Mouse (Mus musculus) ES-E14 (cell line): Measurements from ENCODE around the gene Map2k6. TPM values are rescaled to one million over a fixed set of nuclear protein-coding genes. Genes with fewer than 3 reads are reported as not detected.
A peak's percentile ranks its signal among the peaks of the same experiment; 100 is the strongest.

Source experiments
- DNase-seq: peaks from one replicate; pipeline ENCODE4 v3.0.0-alpha.2; 2013; ENCODE audit warnings: low read depth, low spot score
- H3K27ac ChIP-seq: 2 replicates; pipeline ENCODE4 v1.5.1; 2012; ENCODE audit warnings: low read depth, mild to moderate bottlenecking, low read length, moderate library complexity, mixed read lengths; ENCODE audit not compliant: poor library complexity, insufficient read depth, severe bottlenecking
- H3K36me3 ChIP-seq: 2 replicates; pipeline ENCODE4 v1.6.1; 2012; ENCODE audit warnings: mild to moderate bottlenecking, low read length, moderate library complexity, mixed read lengths; ENCODE audit not compliant: control insufficient read depth, poor library complexity, insufficient read depth, severe bottlenecking
- H3K4me1 ChIP-seq, 2 experiments: fragments of 150-350 bp in 1 of 2; sonication (generic) in 1 of 2; 2 replicates each; pipeline ENCODE4 v1.6.1; 2012; ENCODE audit warnings: low read length in 2 of 2, mild to moderate bottlenecking in 1 of 2, mixed read lengths in 1 of 2; ENCODE audit not compliant: control insufficient read depth in 2 of 2, insufficient read depth in 2 of 2, poor library complexity in 1 of 2
- H3K4me3 ChIP-seq, 2 experiments: fragments of 150-350 bp in 1 of 2; sonication (generic) in 1 of 2; 2 replicates each; pipeline ENCODE4 v1.5.1; 2012; ENCODE audit warnings: low read length in 2 of 2, low read depth in 1 of 2, mild to moderate bottlenecking in 1 of 2, mixed read lengths in 1 of 2; ENCODE audit not compliant: insufficient read depth in 1 of 2, poor library complexity in 1 of 2, severe bottlenecking in 1 of 2
- H3K9ac ChIP-seq: 2 replicates; pipeline ENCODE4 v1.6.1; 2012; ENCODE audit warnings: low read depth, mild to moderate bottlenecking, low read length, mixed read lengths; ENCODE audit not compliant: poor library complexity, insufficient read depth, severe bottlenecking
- H3K9me3 ChIP-seq: fragments of 150-350 bp; sonication (generic); 2 replicates; pipeline ENCODE4 v1.6.1; 2012; ENCODE audit warnings: low read depth, mild to moderate bottlenecking, low read length; ENCODE audit not compliant: control insufficient read depth, insufficient read depth
- CHD2 ChIP-seq: IDR thresholded peaks from 2 replicates; pipeline ENCODE4 v1.6.1; 2014; ENCODE audit warnings: mild to moderate bottlenecking, low read depth, low read length, inconsistent platforms
- HCFC1 ChIP-seq: IDR thresholded peaks from 2 replicates; pipeline ENCODE4 v1.6.1; 2012; ENCODE audit warnings: low read length, inconsistent platforms, borderline replicate concordance; ENCODE audit not compliant: insufficient read depth
- MAFK ChIP-seq: IDR thresholded peaks from 2 replicates; pipeline ENCODE4 v1.6.1; 2014; ENCODE audit warnings: mild to moderate bottlenecking, low read depth, low read length, inconsistent platforms; ENCODE audit not compliant: insufficient read depth
- ZC3H11A ChIP-seq: IDR thresholded peaks from 2 replicates; pipeline ENCODE4 v1.6.1; 2012; ENCODE audit warnings: low read depth, mild to moderate bottlenecking, inconsistent platforms, low read length, borderline replicate concordance
- ZNF384 ChIP-seq: IDR thresholded peaks from 2 replicates; pipeline ENCODE4 v1.6.1; 2012; ENCODE audit warnings: low read depth, low read length, inconsistent platforms
- in situ Hi-C, 2 experiments: fragments of 600-800 bp; cut with MboI; formaldehyde crosslinking; loops; one replicate each; pipeline ENCODE4 v1.15.1; 2025; ENCODE audit warnings: low sequenced_read_pairs in 2 of 2, inconsistent platforms in 1 of 2; ENCODE audit not compliant: unreplicated experiment in 2 of 2
- total RNA-seq: library from RNA; depleted of rRNA; stranded (reverse); fragments of 300-350 nt; gene quantifications from 2 replicates; pipeline ENCODE4 v1.2.3, GENCODE M21; 2012

The Map2k6 gene
- total RNA-seq, 1 experiment, result 9.8 TPM

GRCm38 (mm10) chr11:110399240-110400150 lies 573 bp downstream of the Map2k6 start:
- H3K4me1 ChIP-seq, result peaks cover 2 to 7% of the 10 kb centered on the region in 2 experiments; a peak in 3 of 4 replicates
- peak overlapping the region; percentile 38; the same call in 1 of the 2 replicates for H3K9ac ChIP-seq
- in situ Hi-C loops, result no loop called here
- H3K36me3 ChIP-seq, result no peaks in the 10 kb centered on the region
- H3K27ac ChIP-seq, result no peak overlapping the region
- no peak for TF ChIP-seq CHD2
- no peak for TF ChIP-seq HCFC1
- TF ChIP-seq MAFK, result no peak
- TF ChIP-seq ZNF384, result no peak
- no peak for TF ChIP-seq ZC3H11A
- no peak for DNase-seq
- H3K4me3 ChIP-seq, result peak overlapping the region; percentile 64 to 85
- no peaks in the 10 kb centered on the region for H3K9me3 ChIP-seq

- no peak overlapping the region for H3K9ac ChIP-seq
- H3K4me3 ChIP-seq, result no peak overlapping the region
Measured at GRCm38 (mm10) chr11:110400283-110400682, 1.4 kb downstream of the Map2k6 start.

GRCm38 (mm10) chr11:110402671-110403070 lies 3.7 kb downstream of the Map2k6 start:
- Histone ChIP-seq H3K9me3 (no peaks in the 10 kb centered on the region), H3K4me1 (peaks cover under 1 to 4% of the 10 kb centered on the region in 2 experiments; a peak in 3 of 4 replicates), H3K4me3 (no peak overlapping the region), H3K9ac (no peak overlapping the region), H3K27ac (no peak overlapping the region), H3K36me3 (no peaks in the 10 kb centered on the region)
- no peak for TF ChIP-seq MAFK
- no peak for TF ChIP-seq ZC3H11A
- no peak for TF ChIP-seq ZNF384
- no peak for TF ChIP-seq CHD2
- TF ChIP-seq HCFC1, result no peak
- in situ Hi-C loops, result no loop called here
- no peak for DNase-seq

More at GRCm38 (mm10) chr11:110400283-110400682, 1.4 kb downstream of the Map2k6 start:
- Histone ChIP-seq H3K9me3 (no peaks in the 10 kb centered on the region), H3K27ac (no peak overlapping the region), H3K36me3 (no peaks in the 10 kb centered on the region), H3K4me1 (peaks cover 2 to 7% of the 10 kb centered on the region in 2 experiments; a peak in 3 of 4 replicates)
- in situ Hi-C loops, result no loop called here
- TF ChIP-seq HCFC1 (no peak), ZC3H11A (no peak), ZNF384 (no peak), MAFK (no peak), CHD2 (no peak)
- DNase-seq, result no peak

GRCm38 (mm10) chr11:110403602-110404001 lies 4.7 kb downstream of the Map2k6 start:
- H3K9ac ChIP-seq, result no peak overlapping the region
- in situ Hi-C loops, result no loop called here
- peaks cover 0 to 2% of the 10 kb centered on the region in 2 experiments; a peak in 1 of 4 replicates for H3K4me1 ChIP-seq
- no peak for DNase-seq
- no peak for TF ChIP-seq HCFC1
- TF ChIP-seq ZNF384, result no peak
- H3K36me3 ChIP-seq, result no peaks in the 10 kb centered on the region
- no peak overlapping the region for H3K4me3 ChIP-seq
- no peaks in the 10 kb centered on the region for H3K9me3 ChIP-seq
- H3K27ac ChIP-seq, result no peak overlapping the region
